Mouse (Mus musculus) erythroblast, embryonic 14.5 days (primary cell): ENCODE data around the gene Olig2.

Experiments
- GATA1 ChIP-seq: IDR thresholded peaks from 2 replicates; pipeline ENCODE4 v1.6.1; 2012; ENCODE audit warnings: low read length, inconsistent platforms, mixed read lengths
- TAL1 ChIP-seq: IDR thresholded peaks from 3 replicates; pipeline ENCODE4 v1.6.1; 2012; ENCODE audit warnings: low read length, inconsistent platforms, mixed read lengths

- TF ChIP-seq GATA1: no peak
- no peak for TF ChIP-seq TAL1
These were observed 3.0 kb upstream of the Olig2 start for GRCm38 (mm10) chr16:91222171-91222642.
